ENCODE assay signal across 23 mouse cellular contexts in genomic region chr7:88777371-88777770, GRCm38 (mm10).
DNase-seq lines count a peak whose midpoint lies in the region; ATAC-seq and TF ChIP-seq lines count a peak whose summit lies in the region.
"Had no signal": no experiment of that assay in that cellular context is flagged by ENCODE, and none has a peak within 500 bp of the region (broad histone marks: within the 10 kb centered on the region; RNA-seq: fewer than 3 reads in every experiment).

No protein-coding gene starts in this region.

- TF ChIP-seq CTCF in midbrain, postnatal 0 days (IDR thresholded peaks at IDR 0.05), result no peak

- no peak overlapping the region for H3K27ac ChIP-seq in midbrain, postnatal 0 days (ENCODE audit: low read depth, low read length)
- H3K27ac ChIP-seq in midbrain, embryonic 16.5 days (ENCODE audit: low read length), result no peak overlapping the region

- no peak overlapping the region for H3K4me3 ChIP-seq in midbrain, postnatal 0 days (ENCODE audit: low read depth, low read length)
- no peak overlapping the region for H3K4me3 ChIP-seq in midbrain, embryonic 16.5 days (ENCODE audit: low read depth, low read length)

- H3K9me3 ChIP-seq in midbrain, postnatal 0 days (ENCODE audit: low read length), result no peaks in the 10 kb centered on the region
- no peaks in the 10 kb centered on the region for H3K9me3 ChIP-seq in midbrain, embryonic 16.5 days (replicated peaks; ENCODE audit: control insufficient read depth, low read length, poor library complexity, severe bottlenecking)
- H3K9me3 ChIP-seq: G1E had no signal

- no peaks in the 10 kb centered on the region for H3K4me1 ChIP-seq in midbrain, postnatal 0 days (ENCODE audit: insufficient read depth, low read length)
- H3K4me1 ChIP-seq in midbrain, embryonic 16.5 days (ENCODE audit: control insufficient read depth, insufficient read depth, low read length), result no peaks in the 10 kb centered on the region

- DNase-seq in midbrain, postnatal 0 days (ENCODE audit: low spot score), result peak; percentile 32
- DNase-seq in Muller cell, postnatal 12 days (ENCODE audit: inconsistent ontology term), result peak; percentile 55
- DNase-seq in retina, embryonic 14.5 days (ENCODE audit: low spot score), result peak; percentile 55
- DNase-seq in retina, postnatal 1 day, result peak; percentile 51
- no peak for DNase-seq in right cerebral cortex, postnatal 10 days (ENCODE audit: low spot score in 2 of 2)
- no peak for DNase-seq in cerebellum, adult 18-20 months
- DNase-seq in right cerebral cortex, adult 2 months (ENCODE audit: low spot score in 2 of 2), result no peak
- DNase-seq: adrenal gland, adult 2 months; adrenal gland, adult 8-10 months; adrenal gland, postnatal 10 days; adrenal gland, postnatal 14 days; adrenal gland, postnatal 25 days; adrenal gland, postnatal 36 days; B cell, adult 2 months; cerebellum, adult 11 months; cerebellum, adult 11-12 months; cerebellum, adult 2 months had no signal

- no peak overlapping the region for H3K4me2 ChIP-seq in midbrain, postnatal 0 days (ENCODE audit: low read depth, low read length, poor library complexity, severe bottlenecking)
- H3K4me2 ChIP-seq in midbrain, embryonic 16.5 days (ENCODE audit: low read length), result no peak overlapping the region

- no peak for ATAC-seq in midbrain, postnatal 0 days (ENCODE audit: low FRiP score)
- ATAC-seq in midbrain, embryonic 16.5 days, result no peak
- ATAC-seq: activated CD4-positive, CD25-positive, alpha-beta regulatory T cell, adult 4 months; CD4-positive, CD25-positive, alpha-beta regulatory T cell, adult 4 months; Patski had no signal

- no peaks in the 10 kb centered on the region for H3K36me3 ChIP-seq in midbrain, postnatal 0 days (ENCODE audit: insufficient read depth, low read length)
- H3K36me3 ChIP-seq in midbrain, embryonic 16.5 days (ENCODE audit: control insufficient read depth, insufficient read depth, low read length), result no peaks in the 10 kb centered on the region
- H3K36me3 ChIP-seq: G1E had no signal

- H3K9ac ChIP-seq in midbrain, postnatal 0 days (replicated peaks; ENCODE audit: low read length, poor library complexity, severe bottlenecking), result no peak overlapping the region
- H3K9ac ChIP-seq in midbrain, embryonic 16.5 days (ENCODE audit: low read depth, low read length), result no peak overlapping the region

- no peaks in the 10 kb centered on the region for H3K27me3 ChIP-seq in midbrain, postnatal 0 days (ENCODE audit: insufficient read depth, low read length)
- H3K27me3 ChIP-seq in midbrain, embryonic 16.5 days (ENCODE audit: control insufficient read depth, insufficient read depth, low read depth, low read length), result no peaks in the 10 kb centered on the region
- H3K27me3 ChIP-seq: CH12.LX, Patski had no signal

Comparison
In these comparisons a context has a peak if more than half of its experiments do, and no peak if none do; other contexts are left out.
1. DNase-seq: peak in midbrain, postnatal 0 days (single experiment), Muller cell, postnatal 12 days (single experiment), retina, embryonic 14.5 days (single experiment) and retina, postnatal 1 day (single experiment); none in right cerebral cortex, postnatal 10 days (0 of 2), cerebellum, adult 18-20 months (0 of 2) and right cerebral cortex, adult 2 months (0 of 2).